Mouse (Mus musculus) myocyte (in vitro differentiated cells): ENCODE results near the gene Pdpk1. TPM values are rescaled to one million over a fixed set of nuclear protein-coding genes. Genes with fewer than 3 reads are reported as not detected.

Experiments used
- H3K27me3 ChIP-seq: one replicate; pipeline ENCODE4 v1.6.1; 2011; ENCODE audit not compliant: control insufficient read depth, insufficient read depth, insufficient read length
- H3K36me3 ChIP-seq: one replicate; pipeline ENCODE4 v1.6.1; 2011; ENCODE audit not compliant: control insufficient read depth, insufficient read depth
- H3K4me2 ChIP-seq: one replicate; pipeline ENCODE4 v1.6.1; 2011; ENCODE audit warnings: low read depth, control low read depth
- H3K4me3 ChIP-seq: one replicate; pipeline ENCODE4 v1.5.1; 2011; ENCODE audit warnings: mild to moderate bottlenecking, control low read depth, moderate library complexity
- H3K79me2 ChIP-seq: one replicate; pipeline ENCODE4 v1.6.1; 2011; ENCODE audit not compliant: control insufficient read depth, insufficient read depth
- H3ac ChIP-seq: one replicate; pipeline ENCODE4 v1.6.1; 2011; ENCODE audit not compliant: control insufficient read depth, insufficient read length
- CEBPB ChIP-seq: IDR thresholded peaks from 2 replicates; pipeline ENCODE4 v1.6.1; 2011; ENCODE audit warnings: mild to moderate bottlenecking, moderate library complexity; ENCODE audit not compliant: poor library complexity, insufficient read depth, severe bottlenecking
- E2F4 ChIP-seq: IDR thresholded peaks from one replicate; pipeline ENCODE4 v1.6.1; 2011; ENCODE audit warnings: mild to moderate bottlenecking, control low read depth, moderate library complexity; ENCODE audit not compliant: insufficient read depth
- MAX ChIP-seq: IDR thresholded peaks from one replicate; pipeline ENCODE4 v1.6.1; 2011; ENCODE audit warnings: low read depth, mild to moderate bottlenecking, control low read depth
- MYOD1 ChIP-seq, 3 experiments: IDR thresholded peaks; one replicate each; pipeline ENCODE4 v1.6.1; 2011; ENCODE audit warnings: control low read depth in 2 of 3, low read depth in 2 of 3, mild to moderate bottlenecking in 2 of 3, moderate library complexity in 1 of 3; ENCODE audit not compliant: insufficient read length in 2 of 3, control insufficient read depth in 1 of 3
- MYOG ChIP-seq, 3 experiments: IDR thresholded peaks; one replicate each; pipeline ENCODE4 v1.6.1; 2011; ENCODE audit warnings: control low read depth in 2 of 3, low read depth in 2 of 3, mild to moderate bottlenecking in 2 of 3; ENCODE audit not compliant: insufficient read length in 2 of 3, control insufficient read depth in 1 of 3, insufficient read depth in 1 of 3
- POLR2A ChIP-seq: IDR thresholded peaks from one replicate; pipeline ENCODE4 v1.6.1; 2011; ENCODE audit warnings: low read depth, mild to moderate bottlenecking, control low read depth, moderate library complexity; ENCODE audit not compliant: insufficient read length
- POLR2AphosphoS2 ChIP-seq: IDR thresholded peaks from one replicate; pipeline ENCODE4 v1.6.1; 2011; ENCODE audit warnings: low read depth, control low read depth; ENCODE audit not compliant: insufficient read length
- REST ChIP-seq: IDR thresholded peaks from one replicate; pipeline ENCODE4 v1.6.1; 2011; ENCODE audit warnings: mild to moderate bottlenecking, control low read depth, moderate library complexity; ENCODE audit not compliant: insufficient read depth, insufficient read length
- SRF ChIP-seq: IDR thresholded peaks from one replicate; pipeline ENCODE4 v1.6.1; 2011; ENCODE audit warnings: low read depth; ENCODE audit not compliant: control insufficient read depth, insufficient read length
- TCF12 ChIP-seq: IDR thresholded peaks from one replicate; pipeline ENCODE4 v1.6.1; 2011; ENCODE audit warnings: mild to moderate bottlenecking, control low read depth; ENCODE audit not compliant: poor library complexity, insufficient read depth, severe bottlenecking
- TCF3 ChIP-seq: IDR thresholded peaks from one replicate; pipeline ENCODE4 v1.6.1; 2011; ENCODE audit warnings: low read depth, control low read depth; ENCODE audit not compliant: insufficient read length
- USF1 ChIP-seq: IDR thresholded peaks from one replicate; pipeline ENCODE4 v1.6.1; 2011; ENCODE audit warnings: low read depth, mild to moderate bottlenecking, control low read depth, moderate library complexity
- polyA plus RNA-seq: library from polyadenylated mRNA; unstranded; fragments of >200 nt; fragmentation: generic; extraction: Trizol; gene quantifications from one replicate; pipeline ENCODE4 v1.2.1, GENCODE M21; 2012; ENCODE audit warnings: missing spikeins

Pdpk1 gene
- polyA plus RNA-seq, 1 experiment = 10.1 TPM

DNA sequence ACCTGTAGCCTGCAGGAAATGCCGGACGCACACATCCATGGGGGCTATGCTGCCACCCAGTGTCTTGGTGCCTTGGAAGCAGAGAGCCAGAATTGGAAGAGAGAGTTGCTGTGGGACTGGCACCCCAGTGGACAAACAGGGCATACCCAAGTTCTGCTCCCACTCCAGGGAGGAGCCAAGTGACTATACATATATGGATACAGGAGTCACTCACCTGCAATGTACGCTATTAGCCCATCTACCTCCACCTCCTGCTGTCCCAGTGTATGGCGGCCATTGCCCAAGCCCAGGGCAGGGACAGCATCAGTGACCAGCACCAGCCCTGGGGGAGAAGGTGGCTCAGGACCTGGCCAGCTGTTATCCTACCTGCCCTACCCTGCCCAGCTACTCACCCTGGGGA is 6.8 kb upstream of the Pdpk1 start:
- H3K79me2 ChIP-seq = no peaks in the 10 kb centered on the region
- no peaks in the 10 kb centered on the region for H3K27me3 ChIP-seq
- TF ChIP-seq MYOG (IDR thresholded peaks at IDR 0.05; ENCODE audit: control insufficient read depth in 1 of 3, insufficient read depth in 1 of 3, insufficient read length in 2 of 3, low read depth in 2 of 3) = no peak
- TF ChIP-seq REST = no peak
- TF ChIP-seq TCF12 = no peak
- no peak for TF ChIP-seq E2F4
- no peak overlapping the region for H3ac ChIP-seq
- H3K4me2 ChIP-seq = no peak overlapping the region
- H3K4me3 ChIP-seq = no peak overlapping the region
- no peaks in the 10 kb centered on the region for H3K36me3 ChIP-seq

DNA sequence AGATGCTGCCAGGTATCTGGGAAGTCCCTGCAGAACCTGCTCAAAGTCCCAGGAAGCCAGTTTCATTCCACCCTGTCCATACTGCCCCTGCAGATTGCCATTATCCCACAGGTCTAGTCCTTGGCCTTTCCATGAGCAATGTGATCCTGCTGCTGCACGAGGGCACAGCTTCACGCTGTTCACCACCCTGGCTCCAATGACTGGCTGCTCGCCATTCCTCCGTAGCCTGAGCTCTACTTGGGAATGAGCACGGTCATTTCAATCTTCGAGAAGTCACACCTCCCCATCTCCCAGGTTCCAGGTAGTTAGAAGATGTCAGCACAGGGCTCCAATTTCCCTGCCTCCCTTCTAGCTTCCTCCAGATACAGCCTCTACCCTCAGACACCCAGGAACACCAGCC is 6.4 kb upstream of the Pdpk1 start:
- Histone ChIP-seq H3K4me2 (no peak overlapping the region), H3K4me3 (no peak overlapping the region), H3K27me3 (no peaks in the 10 kb centered on the region), H3K36me3 (no peaks in the 10 kb centered on the region), H3ac (no peak overlapping the region), H3K79me2 (no peaks in the 10 kb centered on the region)
- TF ChIP-seq E2F4 (no peak), REST (no peak), TCF3 (no peak), POLR2A (no peak), MAX (no peak), POLR2AphosphoS2 (no peak), TCF12 (no peak), MYOD1 (IDR thresholded peaks at IDR 0.05; ENCODE audit: control insufficient read depth in 1 of 3, insufficient read length in 2 of 3, low read depth in 2 of 3) (no peak), CEBPB (no peak), USF1 (no peak)

DNA sequence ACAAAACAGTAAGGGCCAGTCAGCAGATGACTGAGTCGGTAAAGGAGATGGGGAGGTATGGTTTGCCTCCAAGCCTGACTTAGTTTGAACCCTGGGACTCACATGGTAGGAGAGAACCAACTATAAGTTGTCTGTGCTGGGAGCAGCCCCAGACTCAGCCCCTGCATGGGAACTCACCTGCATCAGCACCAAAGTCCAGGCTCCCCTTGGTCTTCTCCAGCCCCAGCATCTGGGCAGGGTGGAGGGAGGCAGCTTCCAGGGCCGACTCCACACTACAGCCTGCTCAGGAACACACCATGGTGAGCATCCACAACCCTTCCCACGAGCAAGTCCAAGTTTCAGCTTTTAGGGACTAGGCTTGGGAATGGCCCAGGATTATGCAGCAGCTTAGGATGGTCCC is 5.7 kb upstream of the Pdpk1 start:
- H3K27me3 ChIP-seq = no peaks in the 10 kb centered on the region
- TF ChIP-seq E2F4 (no peak), USF1 (no peak), MYOD1 (IDR thresholded peaks at IDR 0.05; ENCODE audit: control insufficient read depth in 1 of 3, insufficient read length in 2 of 3, low read depth in 2 of 3) (no peak), SRF (no peak), POLR2AphosphoS2 (no peak), TCF3 (no peak), POLR2A (no peak), MAX (no peak), TCF12 (no peak), CEBPB (no peak)
- no peak overlapping the region for H3K4me3 ChIP-seq
- H3K4me2 ChIP-seq = no peak overlapping the region
- no peak overlapping the region for H3ac ChIP-seq
- no peaks in the 10 kb centered on the region for H3K79me2 ChIP-seq
- no peaks in the 10 kb centered on the region for H3K36me3 ChIP-seq

DNA sequence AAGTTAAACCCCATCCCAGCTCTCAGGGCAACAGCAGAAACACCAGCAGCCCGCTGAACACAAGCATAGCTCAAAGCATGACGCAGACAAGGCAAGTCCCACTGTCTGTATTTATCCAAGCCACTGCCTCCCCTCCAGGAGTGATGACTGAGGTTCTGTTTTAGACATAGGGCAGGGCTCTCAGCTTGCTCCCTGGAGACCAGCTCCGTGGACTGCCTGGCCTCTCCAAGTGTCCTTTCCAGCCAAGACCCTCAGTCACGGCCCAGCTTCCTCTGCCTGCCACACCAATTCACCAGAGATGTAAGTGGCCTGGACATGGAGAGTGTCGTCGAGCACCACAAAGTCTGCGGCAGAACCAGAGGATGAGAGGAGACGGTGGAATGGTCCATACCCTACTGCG is 5.0 kb upstream of the Pdpk1 start:
- H3K36me3 ChIP-seq = no peaks in the 10 kb centered on the region
- TF ChIP-seq CEBPB (no peak), E2F4 (no peak), REST (no peak), POLR2AphosphoS2 (no peak), USF1 (no peak)
- no peak overlapping the region for H3ac ChIP-seq
- H3K4me3 ChIP-seq = no peak overlapping the region
- no peaks in the 10 kb centered on the region for H3K79me2 ChIP-seq
- H3K27me3 ChIP-seq = no peaks in the 10 kb centered on the region
- no peak overlapping the region for H3K4me2 ChIP-seq

DNA sequence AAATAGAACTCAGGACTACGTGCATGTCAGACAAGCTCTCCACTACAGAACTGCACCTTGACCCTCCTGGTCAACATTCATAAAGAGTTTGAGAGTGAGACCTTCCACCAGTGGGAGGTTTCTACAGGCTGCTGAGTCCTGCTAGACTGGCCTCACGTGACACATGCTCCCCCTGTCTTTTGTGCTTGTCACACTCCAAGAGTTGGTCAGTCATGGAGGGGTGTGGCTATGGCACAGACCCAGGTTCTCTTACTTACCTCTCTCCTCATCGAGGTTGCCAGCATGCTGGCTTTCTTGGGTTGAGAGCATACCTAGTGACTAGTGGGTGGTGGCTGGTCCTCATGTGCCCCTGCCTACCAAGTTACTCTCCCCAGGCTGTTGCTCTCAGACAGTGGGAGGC is 3.7 kb upstream of the Pdpk1 start:
- H3K36me3 ChIP-seq = no peaks in the 10 kb centered on the region
- H3K79me2 ChIP-seq = no peaks in the 10 kb centered on the region
- no peaks in the 10 kb centered on the region for H3K27me3 ChIP-seq
- no peak overlapping the region for H3K4me2 ChIP-seq
- H3K4me3 ChIP-seq = no peak overlapping the region
- H3ac ChIP-seq = no peak overlapping the region
- no peak for TF ChIP-seq REST
- TF ChIP-seq SRF = no peak
- no peak for TF ChIP-seq MYOG (IDR thresholded peaks at IDR 0.05; ENCODE audit: control insufficient read depth in 1 of 3, insufficient read depth in 1 of 3, insufficient read length in 2 of 3, low read depth in 2 of 3)
- no peak for TF ChIP-seq POLR2AphosphoS2
- TF ChIP-seq MYOD1 (IDR thresholded peaks at IDR 0.05; ENCODE audit: control insufficient read depth in 1 of 3, insufficient read length in 2 of 3, low read depth in 2 of 3) = no peak
- TF ChIP-seq CEBPB = no peak
- no peak for TF ChIP-seq E2F4
- TF ChIP-seq USF1 = no peak
- no peak for TF ChIP-seq TCF12
- no peak for TF ChIP-seq MAX
- TF ChIP-seq POLR2A = no peak
- TF ChIP-seq TCF3 = no peak

DNA sequence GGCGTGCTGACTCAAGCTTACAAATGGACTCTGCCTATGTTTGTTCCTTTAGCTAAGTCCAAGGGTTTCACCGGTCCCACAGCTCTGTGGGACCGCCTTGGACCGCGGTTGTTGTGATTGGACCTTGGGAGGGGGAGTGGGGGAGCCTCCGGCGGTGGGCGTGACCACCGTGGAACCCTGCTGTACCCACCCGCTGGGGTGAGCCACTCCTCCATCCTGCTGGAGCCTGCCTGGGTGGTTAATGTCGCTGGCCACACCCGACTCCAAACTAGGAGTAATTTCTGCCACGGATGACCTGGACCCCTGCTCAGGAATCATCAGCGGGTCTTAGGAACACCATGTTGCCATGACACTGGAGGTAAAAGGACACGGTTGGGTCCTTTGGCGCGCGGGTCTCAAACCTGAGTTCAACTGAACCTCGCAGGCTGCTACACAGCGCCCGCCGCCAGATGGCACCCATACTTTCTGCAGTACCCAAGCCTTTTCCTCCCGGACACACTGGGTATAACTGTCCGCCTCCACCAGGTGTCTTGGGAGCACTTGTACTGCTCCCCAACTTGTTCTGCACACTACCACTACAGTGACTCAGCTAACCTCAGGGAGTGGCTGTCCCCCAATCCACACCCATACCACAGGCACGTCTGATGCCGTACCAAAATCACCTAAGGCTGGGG is 1.3 kb upstream of the Pdpk1 start:
- Histone ChIP-seq H3K4me3 (peak overlapping the region; percentile 22), H3K36me3 (no peaks in the 10 kb centered on the region), H3K4me2 (peak overlapping the region; percentile 88), H3K27me3 (no peaks in the 10 kb centered on the region), H3ac (no peak overlapping the region), H3K79me2 (no peaks in the 10 kb centered on the region)
- no peak for TF ChIP-seq E2F4
- TF ChIP-seq REST = no peak
- no peak for TF ChIP-seq CEBPB
- no peak for TF ChIP-seq TCF12
- TF ChIP-seq POLR2A = peak; percentile 36
- no peak for TF ChIP-seq SRF
- no peak for TF ChIP-seq USF1
- peak in 2 of 3 experiments; percentile 33 to 40 for TF ChIP-seq MYOD1 (IDR thresholded peaks at IDR 0.05; ENCODE audit: control insufficient read depth in 1 of 3, insufficient read length in 2 of 3, low read depth in 2 of 3)
- TF ChIP-seq MYOG (IDR thresholded peaks at IDR 0.05; ENCODE audit: control insufficient read depth in 1 of 3, insufficient read depth in 1 of 3, insufficient read length in 2 of 3, low read depth in 2 of 3) = peak in 2 of 3 experiments; percentile 2 to 66
- TF ChIP-seq POLR2AphosphoS2 = no peak
- TF ChIP-seq TCF3 = no peak
- no peak for TF ChIP-seq MAX
